Mouse (Mus musculus) 3T3-L1 (cell line): ENCODE measurements around the gene Taf8.
A peak's percentile ranks its signal among the peaks of the same experiment; 100 is the strongest.

ENCODE experiments used
- DNase-seq: peaks from one replicate; pipeline ENCODE4 v3.0.0-alpha.2; 2015; ENCODE audit warnings: low read depth, low spot score

Taf8 gene

DNA sequence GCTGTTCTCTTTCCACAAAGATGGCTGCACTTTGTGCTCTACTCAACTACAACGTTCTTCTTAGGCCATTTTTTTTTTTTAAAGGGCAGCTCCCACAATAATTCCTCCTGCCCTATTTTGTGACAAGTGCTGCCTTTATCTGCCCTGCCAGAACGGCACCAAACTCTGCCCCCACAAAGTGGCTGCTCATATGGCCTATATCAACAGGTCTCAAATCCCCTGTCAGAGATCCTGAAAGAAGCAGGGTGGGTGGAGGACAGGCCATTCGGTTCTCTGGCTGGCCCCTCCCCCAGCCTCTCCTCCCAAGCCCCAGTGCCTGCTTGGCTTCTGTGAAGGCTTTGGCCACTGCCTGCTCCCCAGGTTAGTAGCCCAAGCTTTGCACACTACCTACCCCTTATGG lies 17.1 kb downstream of the Taf8 start:
- DNase-seq: no peak

DNA sequence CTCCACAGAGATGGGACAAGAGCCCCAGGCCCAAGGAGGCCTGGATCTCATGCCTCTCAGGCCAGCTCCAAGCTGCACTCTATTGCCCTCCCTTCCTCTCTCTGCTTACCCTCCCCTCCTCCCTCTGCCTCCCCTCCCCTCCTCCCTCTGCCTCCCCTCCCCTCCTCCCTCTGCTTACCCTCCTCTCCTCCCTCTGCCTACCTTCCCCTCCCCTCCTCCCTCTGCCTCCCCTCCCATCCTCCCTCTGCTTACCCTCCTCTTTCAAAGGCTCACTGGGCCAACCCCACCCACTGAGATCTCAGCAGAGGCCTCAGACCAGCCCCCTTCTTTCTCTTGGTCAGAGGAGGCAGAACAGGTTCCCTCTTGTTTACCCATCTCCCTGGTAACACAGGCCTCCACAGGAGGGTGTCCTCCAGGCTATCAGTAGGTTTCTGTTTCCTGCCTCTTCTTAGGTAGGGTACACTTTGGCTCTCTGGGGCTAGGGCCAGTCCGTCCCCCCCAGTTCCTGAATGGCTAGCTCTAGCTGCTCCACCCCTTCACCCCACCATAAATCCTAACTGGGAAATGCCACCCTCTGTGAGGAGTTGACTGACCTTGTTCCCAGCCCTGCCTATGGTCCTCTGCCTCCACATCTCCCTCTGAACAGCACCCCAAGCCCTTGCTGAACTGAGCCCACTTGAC lies 17.7 kb downstream of the Taf8 start:
- no peak for DNase-seq

DNA sequence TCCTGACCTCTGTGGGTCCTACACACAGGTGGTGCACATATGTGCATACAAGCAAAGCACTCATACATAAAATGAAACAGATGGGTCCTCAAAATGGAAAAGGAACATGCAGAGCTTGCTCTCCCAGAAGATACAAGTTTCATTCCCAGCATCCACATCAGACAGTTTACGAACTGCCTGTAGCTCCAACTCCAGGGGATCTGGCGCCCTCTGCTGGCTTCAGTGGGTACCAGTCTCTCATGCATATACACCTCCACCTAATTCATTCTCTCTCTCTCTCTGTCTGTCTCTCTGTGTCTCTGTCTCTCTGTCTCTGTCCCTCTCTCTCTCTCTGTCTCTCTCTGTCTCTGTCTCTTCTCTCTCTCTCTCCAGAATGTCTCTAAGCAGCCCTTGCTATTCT lies 19.7 kb downstream of the Taf8 start:
- peak; percentile 79 for DNase-seq

GRCm38 (mm10) chr17:47479887-47480286 lies 22.2 kb downstream of the Taf8 start:
- no peak for DNase-seq

- no peak for DNase-seq
Measured at GRCm38 (mm10) chr17:47475714-47476113, 26.4 kb downstream of the Taf8 start.

GRCm38 (mm10) chr17:47475181-47475580 lies 26.9 kb downstream of the Taf8 start:
- DNase-seq: no peak

GRCm38 (mm10) chr17:47474250-47474649 lies 27.8 kb downstream of the Taf8 start:
- DNase-seq: no peak

- DNase-seq: peak; percentile 40
Measured at GRCm38 (mm10) chr17:47473434-47473974, 28.6 kb downstream of the Taf8 start.

- no peak for DNase-seq
Measured at GRCm38 (mm10) chr17:47472435-47473350, 29.4 kb downstream of the Taf8 start.

GRCm38 (mm10) chr17:47470686-47471085 lies 31.4 kb downstream of the Taf8 start:
- no peak for DNase-seq

- DNase-seq: no peak
Measured at GRCm38 (mm10) chr17:47470121-47470520, 32.0 kb downstream of the Taf8 start.

DNA sequence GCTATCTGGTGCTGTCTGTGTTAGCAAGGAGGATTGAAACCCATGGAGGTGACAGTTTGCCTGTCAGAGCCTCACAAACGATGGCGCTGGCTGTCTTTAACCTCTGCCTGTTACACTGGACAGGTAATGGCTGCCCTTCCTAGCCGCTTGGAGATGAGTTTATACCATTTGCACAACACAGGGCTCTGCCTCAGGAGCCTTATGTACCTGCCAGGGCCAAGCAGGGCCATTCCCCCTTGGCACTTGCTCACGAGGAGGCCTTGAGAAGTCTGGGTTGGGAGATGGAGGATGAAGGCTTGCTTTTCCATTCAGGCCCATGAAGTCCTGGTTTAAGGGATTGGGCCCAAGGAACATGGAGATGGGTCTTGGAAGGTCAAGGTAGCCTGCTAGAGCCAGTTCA lies 32.5 kb downstream of the Taf8 start:
- no peak for DNase-seq

DNA sequence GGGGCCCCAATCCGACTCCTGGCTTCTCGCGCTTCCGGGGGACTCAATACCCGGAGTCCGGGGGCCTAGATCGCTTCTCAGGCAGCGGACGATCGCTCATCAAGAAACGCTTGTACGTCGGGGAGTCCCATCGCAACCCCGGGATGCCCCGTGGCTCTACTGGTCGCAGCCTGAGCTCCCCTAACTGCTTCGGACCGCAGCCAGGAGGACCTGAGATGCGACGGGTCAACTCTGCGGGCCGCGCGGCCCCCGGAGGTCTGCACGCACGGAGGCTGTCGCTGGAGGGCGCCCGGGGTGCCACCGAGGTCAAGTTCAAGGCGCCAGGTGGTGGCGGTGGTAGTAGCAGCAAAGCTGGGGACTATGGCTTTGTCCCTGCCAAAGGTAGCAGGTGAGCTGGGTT lies 33.6 kb downstream of the Taf8 start:
- no peak for DNase-seq

GRCm38 (mm10) chr17:47468063-47468462 lies 34.0 kb downstream of the Taf8 start:
- no peak for DNase-seq

GRCm38 (mm10) chr17:47467659-47468058 lies 34.4 kb downstream of the Taf8 start:
- DNase-seq: no peak

- no peak for DNase-seq
Measured at GRCm38 (mm10) chr17:47466284-47466683, 35.8 kb downstream of the Taf8 start.

- no peak for DNase-seq
Measured at GRCm38 (mm10) chr17:47465016-47465415, 37.1 kb downstream of the Taf8 start.

DNA sequence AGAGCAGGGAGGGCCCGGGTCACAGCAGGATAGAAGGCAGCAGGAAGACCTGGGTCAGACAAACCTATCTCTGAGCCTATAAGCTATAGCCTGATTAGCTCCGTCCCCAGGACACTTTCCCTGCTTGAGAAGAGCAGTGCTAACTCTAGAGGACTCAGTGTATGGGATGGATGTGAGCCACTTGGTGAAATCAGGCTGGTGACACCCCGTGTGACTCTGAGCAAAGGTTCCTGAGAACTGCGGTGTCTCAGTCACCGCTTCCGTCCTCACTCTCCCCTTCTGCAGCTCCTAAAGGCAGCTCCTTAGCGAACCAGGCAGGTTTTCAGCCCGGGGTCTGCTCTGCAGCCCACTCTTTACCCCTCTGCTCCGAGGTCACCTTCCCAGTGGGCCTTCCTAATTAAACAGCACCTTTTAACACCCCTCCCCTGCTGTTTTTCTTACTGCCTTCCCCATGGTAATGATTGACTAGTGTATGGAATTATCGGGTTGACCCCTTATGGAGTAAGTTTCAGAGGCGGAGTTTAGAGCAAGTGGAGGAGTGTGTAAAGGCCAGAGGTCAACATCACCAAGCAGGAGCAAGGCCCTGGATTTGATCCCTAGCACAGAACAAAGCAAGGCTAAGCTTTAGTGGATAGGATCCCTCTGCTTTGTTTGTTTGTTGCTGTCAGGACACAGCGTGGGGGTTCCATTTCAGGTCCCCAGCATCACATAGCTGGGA lies 37.7 kb downstream of the Taf8 start:
- no peak for DNase-seq

- DNase-seq: no peak
Measured at GRCm38 (mm10) chr17:47462728-47463388, 39.2 kb downstream of the Taf8 start.

DNA sequence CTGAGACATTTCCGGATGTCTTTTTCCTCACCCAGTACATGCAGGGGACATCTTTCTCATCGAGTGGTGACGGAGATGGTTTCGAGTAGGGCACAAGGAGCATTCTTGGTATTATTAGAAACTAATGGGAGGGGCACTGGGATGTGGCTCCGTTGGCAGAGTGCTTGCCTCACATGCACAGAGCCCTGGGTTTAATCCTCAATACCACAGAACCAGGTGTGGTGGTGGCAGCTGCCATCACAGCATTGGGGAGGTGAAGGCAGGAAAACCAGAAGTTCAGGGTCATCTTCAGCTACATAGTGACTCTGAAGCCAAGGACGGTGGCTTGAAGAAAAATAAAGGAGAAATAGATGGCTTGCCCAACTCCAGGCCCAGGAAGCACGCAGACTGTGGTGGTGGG lies 39.9 kb downstream of the Taf8 start:
- DNase-seq: no peak

GRCm38 (mm10) chr17:47461688-47462087 lies 40.4 kb downstream of the Taf8 start:
- DNase-seq: no peak
